Mouse (Mus musculus): ENCODE measurements around the gene Slc1a5. TPM values are rescaled to one million over a fixed set of nuclear protein-coding genes. Genes with fewer than 3 reads are reported as not detected.

Gene Slc1a5
- total and polyA plus RNA-seq, 3 experiments = 115 to 245 (median 174) TPM

- Histone ChIP-seq H3K36me3 (replicated peaks in 1 of 2; ENCODE audit: control insufficient read depth in 1 of 2, insufficient read depth in 1 of 2, low read length in 1 of 2) (peaks cover 32 to 52% of the 10 kb centered on the region in 2 experiments), H3K9me3 (replicated peaks; ENCODE audit: low read length) (no peaks in the 10 kb centered on the region), H3K4me1 (ENCODE audit: control insufficient read depth in 1 of 2, insufficient read depth in 2 of 2) (peaks cover 16 to 38% of the 10 kb centered on the region in 2 experiments), H3K4me3 (replicated peaks in 1 of 3; ENCODE audit: low read depth in 2 of 3, low read length in 2 of 3, poor library complexity in 1 of 3) (peak overlapping the region; percentile 71 to 97 (median 82)), H3K27me3 (replicated peaks) (no peaks in the 10 kb centered on the region), H3K4me2 (ENCODE audit: insufficient read depth, low read depth, poor library complexity, severe bottlenecking) (peak overlapping the region; percentile 88), H3K27ac (ENCODE audit: insufficient read depth, low read depth) (peak overlapping the region; percentile 82), H3K79me2 (replicated peaks; ENCODE audit: control insufficient read depth, extremely low read depth, insufficient read depth, poor library complexity, severe bottlenecking) (peaks cover 24% of the 10 kb centered on the region), H3K9ac (ENCODE audit: insufficient read depth, low read depth) (peak overlapping the region; percentile 93)
- DNase-seq (ENCODE audit: extremely low read depth) = no peak
- dilution Hi-C loops (cut with MboI; ENCODE audit: extremely low pct_ligation_motif_present, extremely low pct_unique_long_range_greater_than_20kb, low sequenced_read_pairs) (no loop called here), in situ Hi-C loops (cut with MboI; ENCODE audit: low pct_ligation_motif_present, low pct_unique_long_range_greater_than_20kb, low sequenced_read_pairs) (no loop called here)
- TF ChIP-seq HCFC1 (IDR thresholded peaks at IDR 0.05; ENCODE audit: low read depth, low read length) = peak; percentile 49
- TF ChIP-seq IRF4 (IDR thresholded peaks at IDR 0.05; ENCODE audit: low read depth, low read length) = peak; percentile 80
- 0 out of 2 replicates have a peak, but pooled peaks have one; percentile 32 for TF ChIP-seq MAX (IDR thresholded peaks at IDR 0.05; ENCODE audit: low read length)
- peak; percentile 54; the same call in 1 of the 2 replicates for TF ChIP-seq TCF12 (IDR thresholded peaks at IDR 0.05; ENCODE audit: low read depth, low read length)
- TF ChIP-seq ELF1 (IDR thresholded peaks at IDR 0.05; ENCODE audit: low read depth, low read length) = 0 out of 2 replicates have a peak, but pooled peaks have one; percentile 9
- TF ChIP-seq ETS1 (conservative IDR thresholded peaks at IDR 0.05; ENCODE audit: low read depth, low read length) = peak; percentile 31
- TF ChIP-seq SIN3A (IDR thresholded peaks at IDR 0.05; ENCODE audit: low read length) = peak; percentile 70
- 0 out of 2 replicates have a peak, but pooled peaks have one; percentile 16 for TF ChIP-seq MAZ (IDR thresholded peaks at IDR 0.05; ENCODE audit: low read depth, low read length)
- no peak for TF ChIP-seq ZNF384 (IDR thresholded peaks at IDR 0.05; ENCODE audit: low read depth, low read length)
- TF ChIP-seq ZC3H11A (IDR thresholded peaks at IDR 0.05; ENCODE audit: low read depth, low read length) = no peak
- no peak for TF ChIP-seq MYC (IDR thresholded peaks at IDR 0.05; ENCODE audit: low read depth, low read length)
Observed at GRCm38 (mm10) chr7:16845072-16845819, 64.1 kb downstream of the Slc1a5 start.

DNA sequence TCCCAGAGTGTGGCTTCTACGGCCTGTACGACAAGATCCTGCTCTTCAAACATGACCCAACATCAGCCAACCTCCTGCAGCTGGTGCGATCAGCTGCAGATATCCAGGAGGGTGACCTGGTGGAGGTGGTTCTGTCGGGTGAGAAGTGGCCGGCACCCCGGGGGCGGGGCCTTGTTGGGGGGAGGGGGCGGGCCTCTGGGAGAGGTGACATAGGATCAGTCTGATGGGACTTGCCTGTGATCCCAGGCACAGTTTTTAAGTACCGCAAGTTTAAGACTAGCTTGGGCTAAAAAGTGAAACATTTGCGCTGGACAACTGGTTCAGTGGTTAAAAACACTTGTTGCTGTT is 64.7 kb downstream of the Slc1a5 start:
- Histone ChIP-seq H3K4me3 (replicated peaks in 1 of 3; ENCODE audit: low read depth in 2 of 3, low read length in 2 of 3, poor library complexity in 1 of 3) (peak overlapping the region; percentile 71 to 97 (median 82)), H3K9me3 (replicated peaks; ENCODE audit: low read length) (no peaks in the 10 kb centered on the region), H3K9ac (ENCODE audit: insufficient read depth, low read depth) (peak overlapping the region; percentile 93), H3K36me3 (replicated peaks in 1 of 2; ENCODE audit: control insufficient read depth in 1 of 2, insufficient read depth in 1 of 2, low read length in 1 of 2) (peaks cover 33 to 52% of the 10 kb centered on the region in 2 experiments), H3K79me2 (replicated peaks; ENCODE audit: control insufficient read depth, extremely low read depth, insufficient read depth, poor library complexity, severe bottlenecking) (peaks cover 24% of the 10 kb centered on the region), H3K27me3 (replicated peaks) (no peaks in the 10 kb centered on the region), H3K27ac (ENCODE audit: insufficient read depth, low read depth) (peak overlapping the region; percentile 82), H3K4me2 (ENCODE audit: insufficient read depth, low read depth, poor library complexity, severe bottlenecking) (peak overlapping the region; percentile 88), H3K4me1 (ENCODE audit: control insufficient read depth in 1 of 2, insufficient read depth in 2 of 2) (peaks cover 15 to 33% of the 10 kb centered on the region in 2 experiments)
- in situ Hi-C loops (cut with MboI; ENCODE audit: low pct_ligation_motif_present, low pct_unique_long_range_greater_than_20kb, low sequenced_read_pairs) (no loop called here), dilution Hi-C loops (cut with MboI; ENCODE audit: extremely low pct_ligation_motif_present, extremely low pct_unique_long_range_greater_than_20kb, low sequenced_read_pairs) (no loop called here)
- peak; percentile 29; the same call in 1 of the 2 replicates for TF ChIP-seq POLR2A (IDR thresholded peaks at IDR 0.05; ENCODE audit: low read depth, low read length)
- 0 out of 2 replicates have a peak, but pooled peaks have one; percentile 13 for TF ChIP-seq SIN3A (IDR thresholded peaks at IDR 0.05; ENCODE audit: low read length)
- no peak for TF ChIP-seq USF1 (IDR thresholded peaks at IDR 0.05; ENCODE audit: low read depth, low read length)
- no peak for DNase-seq (ENCODE audit: extremely low read depth)
